Mouse (Mus musculus) cerebellum, adult 2 months (tissue): ENCODE data around the gene Ppl. TPM values are rescaled to one million over a fixed set of nuclear protein-coding genes. Genes with fewer than 3 reads are reported as not detected.

Source experiments
- DNase-seq, 2 experiments: peaks; one replicate each; pipeline ENCODE4 v3.0.0; 2021
- H3K27ac ChIP-seq: fragments of 200-500 bp; 2 replicates; pipeline ENCODE4 v1.5.1; 2012; ENCODE audit warnings: low read length, control low read depth, inconsistent platforms; ENCODE audit not compliant: insufficient read depth
- H3K27me3 ChIP-seq: fragments of 200-500 bp; 2 replicates; pipeline ENCODE4 v1.6.1; 2012; ENCODE audit warnings: inconsistent platforms, mild to moderate bottlenecking, low read length, moderate library complexity; ENCODE audit not compliant: control insufficient read depth, insufficient read depth
- H3K4me1 ChIP-seq: fragments of 200-500 bp; 2 replicates; pipeline ENCODE4 v1.6.1; 2011; ENCODE audit warnings: low read length; ENCODE audit not compliant: control insufficient read depth, insufficient read depth
- H3K4me3 ChIP-seq: fragments of 200-500 bp; replicated peaks from 2 replicates; pipeline ENCODE3; 2011; ENCODE audit warnings: mild to moderate bottlenecking, low read depth, low read length, control low read depth; ENCODE audit not compliant: insufficient read depth
- CTCF ChIP-seq: fragments of 200-500 bp; IDR thresholded peaks from 2 replicates; pipeline ENCODE4 v1.5.1; 2011; ENCODE audit warnings: low read depth, mild to moderate bottlenecking, control low read depth, low read length, moderate library complexity, borderline replicate concordance; ENCODE audit not compliant: insufficient read depth
- POLR2A ChIP-seq: fragments of 200-500 bp; IDR thresholded peaks from 2 replicates; pipeline ENCODE4 v1.6.1; 2011; ENCODE audit warnings: low read length, control low read depth, borderline replicate concordance; ENCODE audit not compliant: insufficient read depth
- WGBS: fragments of 180-500 bp; shearing (Covaris S2); methylation state at CpG from one replicate; pipeline ENCODE4 v1.1.7; 2018; 5-methylcytosine and 5-hydroxymethylcytosine counted together
- polyA plus RNA-seq: library from polyadenylated mRNA; depleted of rRNA; stranded (reverse); fragments of >200 nt; gene quantifications from 2 replicates; pipeline ENCODE4 v1.2.3, GENCODE M21; 2012; rRNA removed

The Ppl gene
- polyA plus RNA-seq: 0.87 and 0.88 TPM in 2 replicates

GRCm38 (mm10) chr16:5132401-5132801, at the start of gene Ppl:
Gene Ppl, minus strand, starts transcription at chr16:5132421.
- no peaks in the 10 kb centered on the region for H3K27me3 ChIP-seq
- peak within 1 kb of the TSS; percentile 47 for H3K4me3 ChIP-seq
- H3K27ac ChIP-seq: no peak within 1 kb of the TSS
- DNase-seq: peak; percentile 61 to 71
- 2% methylated on average over 39 of the region's 39 CpGs for WGBS
- H3K4me1 ChIP-seq: peaks cover 19% of the 10 kb centered on the region
- TF ChIP-seq POLR2A: no peak
- peak; percentile 19; the same call in 1 of the 2 replicates for TF ChIP-seq CTCF

DNA sequence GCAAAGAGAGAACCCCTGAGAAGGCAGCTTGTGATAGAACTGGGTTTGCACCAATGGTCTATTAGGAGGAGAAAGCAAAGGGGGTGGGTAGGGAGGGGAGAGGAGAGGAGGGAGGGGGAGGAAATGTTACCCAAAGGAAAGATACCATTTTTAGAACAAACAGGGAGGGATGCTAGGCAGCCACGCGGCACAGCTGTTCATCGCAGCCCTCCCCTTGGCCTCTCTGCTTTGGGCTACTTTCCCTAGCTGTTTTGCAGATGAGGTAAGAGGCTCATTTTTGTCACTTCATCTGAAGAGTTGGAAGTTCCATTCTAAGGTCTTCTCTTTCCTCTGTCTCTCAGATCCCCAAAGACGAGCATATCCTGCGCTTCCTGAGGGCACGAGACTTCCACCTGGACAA, 40.4 kb upstream of the Ppl start:
- Histone ChIP-seq H3K4me3 (no peak overlapping the region), H3K4me1 (peaks cover 8% of the 10 kb centered on the region; the same call in 1 of the 2 replicates), H3K27me3 (no peaks in the 10 kb centered on the region), H3K27ac (no peak overlapping the region)
- TF ChIP-seq POLR2A (no peak), CTCF (no peak)
- WGBS: 89% methylated on average over 6 of the region's 6 CpGs
- DNase-seq: no peak

DNA sequence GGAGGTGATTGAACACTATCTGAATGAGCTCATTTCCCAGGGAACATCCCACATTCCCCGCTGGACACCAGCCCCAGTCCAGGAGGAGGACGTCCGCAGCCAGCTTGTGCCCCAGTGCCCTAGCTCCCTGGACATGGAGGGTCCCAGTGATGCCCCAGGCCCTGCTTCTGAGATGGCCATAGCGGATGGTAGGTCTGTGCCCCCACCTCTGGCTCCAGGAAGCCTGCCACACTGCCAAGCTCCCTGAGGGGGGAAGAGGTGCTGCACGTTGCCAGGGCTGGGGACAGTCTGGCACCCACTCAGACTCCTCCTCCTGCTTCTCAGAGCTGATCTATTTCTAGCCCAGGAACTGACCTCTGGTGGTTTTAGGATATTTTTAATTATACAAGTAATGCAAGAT, 36.6 kb upstream of the Ppl start:
- peak; percentile 40 to 46 for DNase-seq
- H3K4me3 ChIP-seq: no peak overlapping the region
- H3K27ac ChIP-seq: no peak overlapping the region
- TF ChIP-seq CTCF (no peak), POLR2A (no peak)
- H3K27me3 ChIP-seq: no peaks in the 10 kb centered on the region
- 34% methylated on average over 5 of the region's 5 CpGs for WGBS
- H3K4me1 ChIP-seq: peaks cover 8% of the 10 kb centered on the region; the same call in 1 of the 2 replicates

GRCm38 (mm10) chr16:5168038-5168437, 35.8 kb upstream of the Ppl start:
- Histone ChIP-seq H3K4me1 (peaks cover 8% of the 10 kb centered on the region; the same call in 1 of the 2 replicates), H3K4me3 (no peak overlapping the region), H3K27me3 (no peaks in the 10 kb centered on the region), H3K27ac (no peak overlapping the region)
- no peak for DNase-seq
- WGBS: 91% methylated on average over 2 of the region's 2 CpGs
- no peak for TF ChIP-seq POLR2A
- no peak for TF ChIP-seq CTCF

- WGBS: 66% methylated on average over 6 of the region's 6 CpGs
- Histone ChIP-seq H3K4me3 (no peak overlapping the region), H3K27ac (no peak overlapping the region), H3K27me3 (no peaks in the 10 kb centered on the region), H3K4me1 (peaks cover 5% of the 10 kb centered on the region; the same call in 1 of the 2 replicates)
- DNase-seq: no peak
- no peak for TF ChIP-seq CTCF
- no peak for TF ChIP-seq POLR2A
Measured at GRCm38 (mm10) chr16:5164327-5164726, 32.1 kb upstream of the Ppl start.

GRCm38 (mm10) chr16:5159248-5159647, 27.0 kb upstream of the Ppl start:
- H3K4me3 ChIP-seq: no peak overlapping the region
- WGBS: 69% methylated on average over 8 of the region's 8 CpGs
- no peaks in the 10 kb centered on the region for H3K4me1 ChIP-seq
- no peak overlapping the region for H3K27ac ChIP-seq
- no peak for DNase-seq
- TF ChIP-seq POLR2A (no peak), CTCF (no peak)
- H3K27me3 ChIP-seq: no peaks in the 10 kb centered on the region

- WGBS: 91% methylated on average over 3 of the region's 3 CpGs
- DNase-seq: no peak
- no peaks in the 10 kb centered on the region for H3K27me3 ChIP-seq
- H3K27ac ChIP-seq: no peak overlapping the region
- H3K4me3 ChIP-seq: no peak overlapping the region
- no peaks in the 10 kb centered on the region for H3K4me1 ChIP-seq
- no peak for TF ChIP-seq CTCF
- TF ChIP-seq POLR2A: no peak
Measured at GRCm38 (mm10) chr16:5157113-5157512, 24.9 kb upstream of the Ppl start.

DNA sequence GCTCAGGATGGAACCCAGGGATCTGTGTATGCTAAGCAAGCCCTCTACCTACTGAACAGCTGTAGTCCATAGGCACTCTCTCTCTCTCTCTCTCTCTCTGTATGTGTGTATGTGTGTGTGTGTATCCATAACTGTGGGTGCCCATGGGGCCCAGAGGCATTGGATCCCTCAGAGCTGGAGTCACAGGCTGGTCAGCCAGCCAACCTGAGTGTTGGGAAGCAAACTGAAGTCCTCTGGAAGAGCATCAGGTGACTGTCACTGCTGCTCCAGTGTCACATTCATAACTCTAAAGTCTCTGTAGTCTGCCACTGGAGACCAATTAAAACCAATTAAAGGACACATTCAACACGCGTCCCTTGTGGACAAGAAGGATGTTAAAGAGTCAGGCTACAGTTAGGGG, 24.3 kb upstream of the Ppl start:
- 77% methylated on average over 2 of the region's 2 CpGs for WGBS
- H3K4me1 ChIP-seq: no peaks in the 10 kb centered on the region
- no peak overlapping the region for H3K27ac ChIP-seq
- H3K4me3 ChIP-seq: no peak overlapping the region
- DNase-seq: no peak
- no peaks in the 10 kb centered on the region for H3K27me3 ChIP-seq
- no peak for TF ChIP-seq CTCF
- TF ChIP-seq POLR2A: no peak

DNA sequence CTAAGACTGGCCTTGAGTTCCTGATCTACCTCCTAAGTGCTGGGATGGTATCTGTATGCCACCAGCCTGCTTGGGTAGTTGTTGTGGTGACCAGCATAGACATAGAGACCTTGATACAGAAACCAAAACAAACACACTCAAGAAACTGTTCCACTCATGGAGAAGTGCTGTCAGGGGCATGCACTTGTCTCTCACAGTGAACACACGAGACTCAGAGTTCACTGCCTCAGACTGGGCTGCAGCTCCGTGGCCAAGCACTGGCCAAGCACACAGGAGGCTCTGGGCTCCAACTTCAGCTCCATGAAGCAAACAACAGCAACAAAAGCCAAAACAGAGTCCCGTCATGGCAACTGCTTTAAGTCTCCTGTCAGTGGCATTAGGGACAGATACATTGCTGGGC, 22.8 kb upstream of the Ppl start:
- WGBS: 53% methylated on average over 3 of the region's 3 CpGs
- Histone ChIP-seq H3K27ac (no peak overlapping the region), H3K4me1 (no peaks in the 10 kb centered on the region)

More for the DNA sequence above, 22.8 kb upstream of the Ppl start:
- Histone ChIP-seq H3K27me3 (no peaks in the 10 kb centered on the region), H3K4me3 (no peak overlapping the region)
- no peak for DNase-seq
- no peak for TF ChIP-seq POLR2A
- TF ChIP-seq CTCF: no peak
